Mouse (Mus musculus) ZHBTc4 (cell line): ENCODE data around the gene Actl7b.
A peak's percentile ranks its signal among the peaks of the same experiment; 100 is the strongest.

Source experiments
- DNase-seq: peaks from one replicate; pipeline ENCODE4 v3.0.0-alpha.2; 2011; ENCODE audit warnings: low read depth, low spot score

Actl7b gene

GRCm38 (mm10) chr4:56741041-56741493 is at the start of gene Actl7b:
Actl7b (minus strand) TSS chr4:56741443.
- DNase-seq = no peak

- DNase-seq = no peak
These were observed 29.8 kb upstream of the Actl7b start for GRCm38 (mm10) chr4:56771065-56771464.

- DNase-seq = no peak
These were observed 27.7 kb upstream of the Actl7b start for GRCm38 (mm10) chr4:56768913-56769312.

- no peak for DNase-seq
These were observed 26.6 kb upstream of the Actl7b start for GRCm38 (mm10) chr4:56767861-56768284.

- no peak for DNase-seq
These were observed 16.4 kb upstream of the Actl7b start for GRCm38 (mm10) chr4:56757693-56758092.

GRCm38 (mm10) chr4:56756966-56757600 is 15.8 kb upstream of the Actl7b start:
- no peak for DNase-seq

GRCm38 (mm10) chr4:56756021-56756420 is 14.8 kb upstream of the Actl7b start:
- no peak for DNase-seq

GRCm38 (mm10) chr4:56747456-56747855 is 6.2 kb upstream of the Actl7b start:
- no peak for DNase-seq

- DNase-seq = no peak
These were observed 5.1 kb upstream of the Actl7b start for GRCm38 (mm10) chr4:56746345-56746744.

GRCm38 (mm10) chr4:56743363-56744195 is 2.3 kb upstream of the Actl7b start, which contains the start of gene Actl7a:
Actl7a (plus strand) TSS chr4:56743413.
- DNase-seq = no peak

- peak; percentile 14 for DNase-seq
These were observed 1.5 kb upstream of the Actl7b start for GRCm38 (mm10) chr4:56742698-56743097.

- no peak for DNase-seq
These were observed 632 bp downstream of the Actl7b start for GRCm38 (mm10) chr4:56740611-56741010.

GRCm38 (mm10) chr4:56740020-56740485 is 1.2 kb downstream of the Actl7b start, which contains the start of gene Gm26657:
Gm26657 (plus strand) TSS chr4:56740070.
- DNase-seq = peak; percentile 66

- peak; percentile 83 for DNase-seq
These were observed 15.4 kb downstream of the Actl7b start for GRCm38 (mm10) chr4:56725839-56726238.

- no peak for DNase-seq
These were observed 18.0 kb downstream of the Actl7b start for GRCm38 (mm10) chr4:56723237-56723636.

- DNase-seq = no peak
These were observed 18.9 kb downstream of the Actl7b start for GRCm38 (mm10) chr4:56722346-56722745.

GRCm38 (mm10) chr4:56721469-56721868 is 19.8 kb downstream of the Actl7b start:
- DNase-seq = peak; percentile 68

GRCm38 (mm10) chr4:56720403-56720802 is 20.8 kb downstream of the Actl7b start:
- no peak for DNase-seq

GRCm38 (mm10) chr4:56719456-56719855 is 21.8 kb downstream of the Actl7b start:
- no peak for DNase-seq

GRCm38 (mm10) chr4:56718573-56719442 is 22.4 kb downstream of the Actl7b start:
- DNase-seq = no peak

GRCm38 (mm10) chr4:56717932-56718331 is 23.3 kb downstream of the Actl7b start:
- DNase-seq = no peak

GRCm38 (mm10) chr4:56716801-56717200 is 24.4 kb downstream of the Actl7b start:
- DNase-seq = no peak
